Comparison of ENCODE assay signal across 11 mouse cellular contexts in the genomic region with DNA sequence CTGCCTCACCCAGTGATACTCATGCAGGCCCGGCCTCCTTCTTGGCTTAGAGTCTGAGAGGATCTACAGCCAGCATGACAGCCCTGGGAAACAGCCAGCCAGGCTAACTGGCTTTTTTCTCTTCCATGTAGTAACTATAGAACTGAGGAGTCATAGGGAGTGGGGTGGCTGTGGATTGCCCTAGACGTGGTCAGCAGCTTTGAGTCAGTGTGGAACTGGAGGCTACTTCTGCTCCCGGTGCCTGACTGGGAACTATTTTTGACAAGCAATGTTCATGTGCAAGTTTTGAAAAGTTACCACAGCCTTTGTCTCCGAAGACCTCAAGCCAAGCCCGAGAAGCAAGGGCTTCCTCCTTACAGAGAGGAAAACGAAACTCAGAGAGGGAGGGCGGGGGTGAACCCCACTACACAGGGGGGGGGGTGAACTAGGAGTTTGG. TPM values are rescaled to one million over a fixed set of nuclear protein-coding genes. Genes with fewer than 3 reads are reported as not detected.
DNase-seq lines count a peak whose midpoint lies in the region; ATAC-seq and TF ChIP-seq lines count a peak whose summit lies in the region.
"Had no signal": no experiment of that assay in that cellular context is flagged by ENCODE, and none has a peak within 500 bp of the region (broad histone marks: within the 10 kb centered on the region; RNA-seq: fewer than 3 reads in every experiment).

No protein-coding gene starts in this region.

- no peak overlapping the region for H3K4me2 ChIP-seq in liver, embryonic 11.5 days
- H3K4me2 ChIP-seq in forebrain, embryonic 13.5 days = no peak overlapping the region
- H3K4me2 ChIP-seq: hindbrain, embryonic 13.5 days; neural tube, embryonic 15.5 days had no signal

- H3K4me3 ChIP-seq in liver, embryonic 11.5 days (ENCODE audit: low read depth, low read length) = no peak overlapping the region
- H3K4me3 ChIP-seq in bone marrow macrophage, adult 2 months (ENCODE audit: insufficient read depth, low read length) = no peak overlapping the region
- no peak overlapping the region for H3K4me3 ChIP-seq in forebrain, embryonic 13.5 days
- H3K4me3 ChIP-seq in left cerebral cortex, adult 2 months = no peak overlapping the region
- H3K4me3 ChIP-seq: hindbrain, embryonic 13.5 days; neural tube, embryonic 15.5 days had no signal

- H3K27me3 ChIP-seq in liver, embryonic 11.5 days (replicated peaks; ENCODE audit: control insufficient read depth, insufficient read depth, low read length) = no peaks in the 10 kb centered on the region; the same call in 1 of the 2 replicates
- peaks cover 9% of the 10 kb centered on the region; the same call in 1 of the 2 replicates for H3K27me3 ChIP-seq in forebrain, embryonic 13.5 days
- H3K27me3 ChIP-seq: hindbrain, embryonic 13.5 days; neural tube, embryonic 15.5 days had no signal

- WGBS in liver, embryonic 11.5 days = 47% methylated on average over 7 of the region's 7 CpGs
- WGBS in forebrain, embryonic 13.5 days = 81% methylated on average over 7 of the region's 7 CpGs

- no peaks in the 10 kb centered on the region for H3K36me3 ChIP-seq in liver, embryonic 11.5 days (ENCODE audit: control insufficient read depth, insufficient read depth, low read length)
- H3K36me3 ChIP-seq in forebrain, embryonic 13.5 days (ENCODE audit: poor library complexity, severe bottlenecking) = no peaks in the 10 kb centered on the region
- H3K36me3 ChIP-seq: hindbrain, embryonic 13.5 days; neural tube, embryonic 15.5 days had no signal

- no peak overlapping the region for H3K9ac ChIP-seq in liver, embryonic 11.5 days (ENCODE audit: low read depth, low read length)
- no peak overlapping the region for H3K9ac ChIP-seq in forebrain, embryonic 13.5 days
- H3K9ac ChIP-seq: hindbrain, embryonic 13.5 days; neural tube, embryonic 15.5 days had no signal

- ATAC-seq in liver, embryonic 11.5 days (replicated peaks; ENCODE audit: low FRiP score) = no peak
- no peak for ATAC-seq in forebrain, embryonic 13.5 days

- H3K27ac ChIP-seq in liver, embryonic 11.5 days (ENCODE audit: low read depth, low read length) = no peak overlapping the region
- peak overlapping the region; percentile 74 for H3K27ac ChIP-seq in bone marrow macrophage, adult 2 months (ENCODE audit: insufficient read depth, low read depth, low read length)
- H3K27ac ChIP-seq in forebrain, embryonic 13.5 days = no peak overlapping the region
- no peak overlapping the region for H3K27ac ChIP-seq in left cerebral cortex, adult 2 months
- H3K27ac ChIP-seq: hindbrain, embryonic 13.5 days; neural tube, embryonic 15.5 days had no signal

- intact Hi-C loops in left cerebral cortex, adult 2 months (cut with DNase I) = no loop called here

- TF ChIP-seq CTCF in bone marrow macrophage, adult 2 months (IDR thresholded peaks at IDR 0.05; ENCODE audit: low read depth, low read length) = no peak
- TF ChIP-seq CTCF in left cerebral cortex, adult 2 months (IDR thresholded peaks at IDR 0.05) = no peak

- H3K4me1 ChIP-seq in liver, embryonic 11.5 days (replicated peaks; ENCODE audit: control insufficient read depth, insufficient read depth, low read length) = no peaks in the 10 kb centered on the region
- peaks cover 46% of the 10 kb centered on the region for H3K4me1 ChIP-seq in bone marrow macrophage, adult 2 months (ENCODE audit: control insufficient read depth, insufficient read depth, low read length)
- H3K4me1 ChIP-seq in forebrain, embryonic 13.5 days = no peaks in the 10 kb centered on the region
- H3K4me1 ChIP-seq: hindbrain, embryonic 13.5 days; neural tube, embryonic 15.5 days had no signal

- TF ChIP-seq POLR2A in bone marrow macrophage, adult 2 months (IDR thresholded peaks at IDR 0.05; ENCODE audit: borderline replicate concordance, low read depth, low read length) = no peak

- peak; percentile 14 for DNase-seq in liver
- DNase-seq in liver, embryonic 11.5 days (ENCODE audit: low spot score) = no peak
- DNase-seq in CD4-positive helper T cell, adult 2 months (ENCODE audit: low read depth, low spot score) = peak; percentile 29
- DNase-seq in naive thymus-derived CD4-positive, alpha-beta T cell, adult 2 months (ENCODE audit: low read depth) = peak; percentile 42
- no peak for DNase-seq in embryo, embryonic 11 days
- DNase-seq in left cerebral cortex, adult 2 months (ENCODE audit: extremely low spot score in 1 of 2, low spot score in 2 of 2) = no peak
- DNase-seq: cerebellum, postnatal 14 days had no signal

- no peaks in the 10 kb centered on the region for H3K9me3 ChIP-seq in liver, embryonic 11.5 days (ENCODE audit: control insufficient read depth, low read length)
- H3K9me3 ChIP-seq in forebrain, embryonic 13.5 days (replicated peaks) = no peaks in the 10 kb centered on the region
- H3K9me3 ChIP-seq: hindbrain, embryonic 13.5 days; neural tube, embryonic 15.5 days had no signal

RNA-seq across cellular contexts. Expression of a gene that starts 8.8 kb away (rescaled TPM):
- polyA plus RNA-seq in liver, embryonic 11.5 days (2014; fragmentation: Nextera tagmentation; extraction: Ambion mirVana) = 5.1 and 5.2 TPM in 2 replicates
- polyA plus RNA-seq in bone marrow macrophage, adult 2 months (2012; ENCODE audit: insufficient read depth, insufficient read length, missing spikeins) = 128 and 146 TPM in 2 replicates
- 0.91 and 1.1 TPM in 2 replicates for polyA plus RNA-seq in forebrain, embryonic 13.5 days (2015; fragmentation: Nextera tagmentation; extraction: Ambion mirVana)
- 1 to 10 TPM; 2.0 to 2.1 TPM for total RNA-seq in left cerebral cortex, adult 2 months (2021)

RNA-seq across cellular contexts. Expression of a gene that starts 44.0 kb away (rescaled TPM):
- 65.4 and 71.4 TPM in 2 replicates for polyA plus RNA-seq in liver, embryonic 11.5 days (2014; fragmentation: Nextera tagmentation; extraction: Ambion mirVana)
- 68.7 and 73.5 TPM in 2 replicates for polyA plus RNA-seq in bone marrow macrophage, adult 2 months (2012; ENCODE audit: insufficient read depth, insufficient read length, missing spikeins)
- 59.4 and 65.7 TPM in 2 replicates for polyA plus RNA-seq in forebrain, embryonic 13.5 days (2015; fragmentation: Nextera tagmentation; extraction: Ambion mirVana)
- 100 to 1,000 TPM; 112 to 118 TPM for total RNA-seq in left cerebral cortex, adult 2 months (2021)

RNA-seq across cellular contexts. Expression of a gene that starts 51.3 kb away (rescaled TPM):
- polyA plus RNA-seq in liver, embryonic 11.5 days (2014; fragmentation: Nextera tagmentation; extraction: Ambion mirVana) = 1.5 and 2.0 TPM in 2 replicates
- polyA plus RNA-seq in bone marrow macrophage, adult 2 months (2012; ENCODE audit: insufficient read depth, insufficient read length, missing spikeins) = not detected in 2 replicates
- 0.58 and 0.72 TPM in 2 replicates for polyA plus RNA-seq in forebrain, embryonic 13.5 days (2015; fragmentation: Nextera tagmentation; extraction: Ambion mirVana)
- 1 to 10 TPM; 5.4 to 6.2 TPM for total RNA-seq in left cerebral cortex, adult 2 months (2021)

Comparison
In these comparisons a context has a peak if more than half of its experiments do, and no peak if none do; other contexts are left out.
1. DNase-seq: peak in liver (single experiment), CD4-positive helper T cell, adult 2 months (single experiment) and naive thymus-derived CD4-positive, alpha-beta T cell, adult 2 months (single experiment); none in liver, embryonic 11.5 days (single experiment), embryo, embryonic 11 days (single experiment) and left cerebral cortex, adult 2 months (0 of 2).
2. RNA of a gene that starts 8.8 kb away (polyA plus RNA-seq): 128 to 146 TPM in bone marrow macrophage, adult 2 months; 5.1 to 5.2 TPM in liver, embryonic 11.5 days and 0.91 to 1.1 TPM in forebrain, embryonic 13.5 days; every median in the first group is over 10 times any median in the second.